Mouse (Mus musculus): ENCODE results near the gene E330034G19Rik. TPM values are rescaled to one million over a fixed set of nuclear protein-coding genes. Genes with fewer than 3 reads are reported as not detected.
"Not testable (repeated sequence)": the region's sequence is repeated elsewhere in the genome, so short reads cannot be mapped to it uniquely, and the experiment has no call there.

Gene E330034G19Rik
- not detected in 2 replicates for total RNA-seq (2015; ENCODE audit: low replicate concordance)
- not detected in 2 replicates for total RNA-seq (2017; ENCODE audit: low replicate concordance)

DNA sequence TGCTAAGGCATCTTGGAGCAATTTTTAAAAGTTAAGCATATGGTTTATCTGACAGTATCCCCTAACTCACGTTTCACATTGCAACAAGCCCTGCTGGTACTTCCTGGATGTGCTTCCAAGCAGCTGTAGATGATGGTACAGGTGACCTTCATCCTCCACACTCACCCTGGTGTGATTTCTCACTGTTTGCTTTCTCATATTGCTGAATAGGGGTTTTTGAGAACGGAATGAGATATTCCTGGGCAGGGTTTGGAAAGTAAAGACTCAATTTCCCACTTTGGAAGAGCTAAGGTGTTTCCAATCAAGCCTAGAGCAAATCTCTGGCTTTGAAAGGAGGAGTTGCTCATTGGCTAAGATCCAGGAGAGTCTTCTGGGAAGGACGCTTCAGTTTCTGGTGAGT lies at the start of gene E330034G19Rik:
TSS of gene E330034G19Rik (plus strand) at position 301 of the 400 bp plus-strand sequence.
- no peak for ATAC-seq (replicated peaks; ENCODE audit: low FRiP score, poor library complexity, severe bottlenecking)

DNA sequence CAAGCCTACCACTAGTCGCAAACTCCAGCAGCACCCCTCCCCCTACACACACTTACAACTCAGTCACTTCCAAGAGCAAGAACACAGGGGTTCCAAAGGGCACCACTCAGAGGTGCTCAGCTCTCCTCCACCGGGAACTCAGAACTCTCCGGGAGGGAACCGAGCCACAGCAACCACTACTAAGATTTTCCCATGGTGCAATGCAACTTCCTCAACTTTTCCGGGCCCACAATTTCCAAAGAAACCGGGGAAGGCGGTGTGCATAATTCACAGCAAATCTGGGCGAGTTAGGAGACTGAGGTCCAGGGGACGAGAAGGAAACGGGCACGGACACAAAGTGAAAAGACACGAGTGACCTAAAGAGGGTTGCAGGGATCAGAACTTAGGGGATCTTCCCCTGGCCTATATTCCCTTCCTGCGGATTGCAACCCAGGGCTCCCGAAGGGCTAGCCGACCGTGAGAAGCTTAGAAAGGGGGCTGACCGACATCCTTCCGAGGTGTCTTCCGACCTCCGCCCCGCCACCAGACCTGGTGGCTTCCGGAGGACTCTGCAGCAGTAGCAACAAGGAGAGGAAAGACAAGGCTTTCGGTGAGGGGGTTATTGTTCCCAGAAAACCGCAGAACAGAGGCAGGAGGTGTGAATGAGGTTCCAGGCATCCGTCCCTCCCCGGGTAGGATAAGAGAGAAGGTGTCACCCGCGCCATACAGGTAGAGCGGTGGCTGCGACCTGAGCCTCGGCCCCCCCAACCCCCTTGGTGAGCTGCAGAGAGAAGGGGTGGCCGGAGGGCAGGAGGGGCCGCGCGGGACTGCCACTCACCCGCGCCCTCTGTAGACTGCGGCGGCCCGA lies 48.5 kb upstream of the E330034G19Rik start:
- no peak for ATAC-seq (replicated peaks; ENCODE audit: low FRiP score, poor library complexity, severe bottlenecking)

DNA sequence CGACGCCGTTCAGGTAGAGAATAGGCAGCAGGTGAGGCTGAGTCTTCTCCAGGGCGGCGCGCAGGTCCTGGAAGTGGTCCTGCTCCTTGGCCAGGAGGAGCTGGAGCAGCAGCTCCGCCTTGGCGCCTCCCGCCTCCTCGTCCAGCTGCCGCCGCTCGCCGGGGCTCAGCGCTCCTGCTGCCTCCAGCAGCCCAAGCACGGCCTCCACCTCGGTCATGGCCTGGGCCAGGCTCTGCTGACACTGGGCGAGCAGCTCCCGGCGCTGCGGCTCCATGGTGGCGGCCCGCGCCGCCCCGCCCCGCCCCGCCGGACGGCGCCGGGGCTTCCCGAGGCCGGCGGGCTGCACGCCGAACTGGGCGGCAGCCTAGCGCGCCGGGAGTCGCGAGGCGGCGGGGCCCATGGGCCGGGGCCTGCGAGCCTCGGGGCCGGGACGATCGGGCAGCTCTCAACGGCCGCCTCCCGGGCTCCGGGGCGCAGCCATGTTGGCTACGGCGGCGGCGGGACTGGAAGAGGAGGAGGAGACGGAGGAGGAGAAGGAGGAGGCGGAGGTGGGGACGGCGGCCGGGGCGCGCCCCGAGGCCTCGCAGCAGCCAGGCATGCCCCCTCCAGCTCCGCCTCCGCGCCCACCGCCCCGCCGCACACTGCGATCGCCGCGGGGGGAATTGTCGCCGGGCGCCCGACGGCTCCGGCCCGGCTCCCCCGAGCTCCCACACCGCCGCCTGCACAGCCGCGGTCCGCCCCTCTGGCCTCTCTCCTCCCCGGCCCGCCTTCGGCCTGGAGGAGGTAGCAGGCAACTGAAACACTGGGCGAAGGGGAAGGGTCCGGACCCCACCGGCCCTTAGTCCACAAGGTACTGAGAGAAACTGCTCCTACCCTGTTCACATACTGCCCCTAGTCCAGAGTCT lies 47.6 kb upstream of the E330034G19Rik start, which contains the start of gene Dlg5:
TSS of gene Dlg5 (minus strand) at position 744 of the 905 bp plus-strand sequence.
- no peak for ATAC-seq (replicated peaks; ENCODE audit: low FRiP score, poor library complexity, severe bottlenecking)

GRCm38 (mm10) chr14:24249926-24250325 lies 43.1 kb upstream of the E330034G19Rik start:
- no peak for ATAC-seq (replicated peaks; ENCODE audit: low FRiP score, poor library complexity, severe bottlenecking)

- no peak for ATAC-seq (replicated peaks; ENCODE audit: low FRiP score, poor library complexity, severe bottlenecking)
Observed at GRCm38 (mm10) chr14:24251326-24251725, 41.7 kb upstream of the E330034G19Rik start.

DNA sequence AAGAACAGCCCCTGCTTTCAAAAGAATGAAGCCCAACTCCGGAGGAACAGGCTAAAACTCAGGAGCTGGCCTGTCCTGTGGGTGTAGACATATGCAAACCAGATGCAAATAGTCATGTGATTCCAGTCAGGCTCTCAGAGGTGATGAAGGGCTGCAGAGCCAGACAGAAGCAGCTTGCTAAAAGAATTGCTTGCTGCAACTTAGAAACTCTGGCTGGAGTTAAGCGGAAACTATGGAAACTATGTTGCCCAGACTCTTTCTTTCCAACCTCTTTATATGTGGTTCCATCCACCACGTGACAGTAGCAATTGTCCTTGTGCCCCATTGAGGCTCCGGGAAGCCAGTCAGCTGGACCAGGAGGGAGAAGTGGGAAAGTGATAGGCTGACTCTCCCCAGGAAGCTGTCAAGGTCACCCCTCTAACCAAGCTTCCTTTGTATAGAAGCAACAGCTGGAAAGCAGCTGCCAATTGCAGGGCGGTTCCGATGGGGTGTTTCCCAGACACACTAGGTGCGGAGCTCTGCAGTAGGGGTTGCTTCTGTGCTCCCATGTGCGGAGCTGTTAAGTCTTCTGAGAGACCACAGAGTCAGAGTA lies 39.3 kb upstream of the E330034G19Rik start:
- ATAC-seq (replicated peaks; ENCODE audit: low FRiP score, poor library complexity, severe bottlenecking) = no peak

- no peak for ATAC-seq (replicated peaks; ENCODE audit: low FRiP score, poor library complexity, severe bottlenecking)
Observed at GRCm38 (mm10) chr14:24255956-24256355, 37.1 kb upstream of the E330034G19Rik start.

DNA sequence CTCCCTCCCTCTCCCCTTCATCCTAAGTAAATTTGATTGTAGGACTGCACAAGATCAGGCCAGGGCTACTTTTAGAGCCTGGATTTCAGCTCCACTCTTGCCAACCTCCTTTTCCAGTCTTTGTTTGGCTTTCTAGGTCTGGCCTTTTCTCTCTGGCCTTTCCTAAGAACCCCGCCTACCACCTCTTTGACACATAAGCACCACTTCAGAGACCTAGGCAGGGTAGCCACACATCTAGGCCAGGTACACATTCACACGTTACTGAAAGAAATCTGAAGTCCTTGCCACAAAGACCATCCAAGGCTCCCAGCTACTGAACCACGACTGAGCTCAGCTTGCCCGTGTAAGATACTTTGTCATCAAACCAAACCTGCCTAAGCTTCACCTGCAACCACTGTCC lies 32.6 kb upstream of the E330034G19Rik start:
- ATAC-seq (replicated peaks; ENCODE audit: low FRiP score, poor library complexity, severe bottlenecking) = no peak

- no peak for ATAC-seq (replicated peaks; ENCODE audit: low FRiP score, poor library complexity, severe bottlenecking)
Observed at GRCm38 (mm10) chr14:24262382-24262781, 30.6 kb upstream of the E330034G19Rik start.

- no peak for ATAC-seq (replicated peaks; ENCODE audit: low FRiP score, poor library complexity, severe bottlenecking)
Observed at GRCm38 (mm10) chr14:24262915-24263314, 30.1 kb upstream of the E330034G19Rik start.

- no peak for ATAC-seq (replicated peaks; ENCODE audit: low FRiP score, poor library complexity, severe bottlenecking)
Observed at GRCm38 (mm10) chr14:24269571-24269970, 23.4 kb upstream of the E330034G19Rik start.

- ATAC-seq (replicated peaks; ENCODE audit: low FRiP score, poor library complexity, severe bottlenecking) = no peak
Observed at GRCm38 (mm10) chr14:24273575-24273974, 19.4 kb upstream of the E330034G19Rik start.

GRCm38 (mm10) chr14:24275534-24275933 lies 17.5 kb upstream of the E330034G19Rik start:
- no peak for ATAC-seq (replicated peaks; ENCODE audit: low FRiP score, poor library complexity, severe bottlenecking)

DNA sequence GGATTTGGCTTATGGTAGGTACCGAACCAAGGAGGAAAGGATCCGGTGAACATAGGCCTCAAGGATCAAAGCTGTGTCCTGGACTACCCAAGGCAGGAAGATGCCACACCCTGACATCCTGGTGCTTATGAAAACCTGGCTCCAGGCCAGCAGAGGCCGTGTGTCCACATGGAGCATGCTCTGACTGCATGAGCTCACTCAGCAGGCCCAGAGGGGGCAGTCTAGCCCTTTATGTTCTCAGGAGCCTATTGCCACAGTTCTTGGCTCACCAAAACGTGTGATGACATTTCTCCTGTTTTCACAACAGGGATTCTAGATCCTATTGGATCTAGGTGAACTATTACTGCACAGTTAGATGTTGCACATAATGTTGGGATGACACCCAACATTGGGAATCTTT lies 11.7 kb upstream of the E330034G19Rik start:
- ATAC-seq (replicated peaks; ENCODE audit: low FRiP score, poor library complexity, severe bottlenecking) = no peak

DNA sequence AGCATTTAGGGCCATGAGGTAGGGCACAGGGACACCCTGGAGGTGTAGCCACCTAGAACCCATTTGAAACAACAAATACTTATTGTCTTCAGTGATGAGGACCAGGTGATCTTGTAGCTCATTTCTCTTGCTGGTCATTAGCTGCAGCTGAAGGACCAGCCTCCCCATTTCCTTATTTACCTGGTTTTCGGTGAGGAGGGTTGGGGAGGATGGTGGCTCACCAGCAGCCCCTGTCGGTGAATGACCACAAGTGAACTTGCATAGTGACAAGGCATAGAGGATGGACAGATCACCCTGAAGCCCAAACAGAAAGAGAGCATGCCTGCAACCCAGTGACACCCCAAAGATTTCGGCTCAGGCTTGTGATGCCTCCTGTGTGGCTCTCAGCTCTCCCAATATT lies 10.7 kb upstream of the E330034G19Rik start:
- ATAC-seq (replicated peaks; ENCODE audit: low FRiP score, poor library complexity, severe bottlenecking) = no peak

DNA sequence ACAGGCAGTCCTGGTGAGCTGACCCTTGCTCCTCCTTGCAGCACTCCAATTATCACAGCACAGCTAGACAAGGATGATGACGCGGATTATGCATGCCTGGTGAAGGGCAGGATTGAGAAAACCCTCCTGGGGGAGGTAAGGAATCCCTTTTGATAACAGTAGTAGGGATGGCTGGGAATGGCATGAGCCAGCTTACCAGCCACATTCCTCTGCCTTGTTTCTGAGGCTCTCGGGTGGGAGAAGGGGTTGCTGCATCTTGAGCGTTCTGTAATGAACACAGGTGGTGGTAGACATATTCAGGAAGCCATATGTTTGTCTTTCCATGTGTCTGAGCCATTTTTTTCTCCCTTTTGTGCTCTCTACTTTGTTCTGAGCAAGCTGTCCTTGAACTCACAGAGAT lies 6.9 kb upstream of the E330034G19Rik start:
- ATAC-seq (replicated peaks; ENCODE audit: low FRiP score, poor library complexity, severe bottlenecking) = no peak

GRCm38 (mm10) chr14:24290726-24291125 lies 2.3 kb upstream of the E330034G19Rik start:
- ATAC-seq (replicated peaks; ENCODE audit: low FRiP score, poor library complexity, severe bottlenecking) = no peak

DNA sequence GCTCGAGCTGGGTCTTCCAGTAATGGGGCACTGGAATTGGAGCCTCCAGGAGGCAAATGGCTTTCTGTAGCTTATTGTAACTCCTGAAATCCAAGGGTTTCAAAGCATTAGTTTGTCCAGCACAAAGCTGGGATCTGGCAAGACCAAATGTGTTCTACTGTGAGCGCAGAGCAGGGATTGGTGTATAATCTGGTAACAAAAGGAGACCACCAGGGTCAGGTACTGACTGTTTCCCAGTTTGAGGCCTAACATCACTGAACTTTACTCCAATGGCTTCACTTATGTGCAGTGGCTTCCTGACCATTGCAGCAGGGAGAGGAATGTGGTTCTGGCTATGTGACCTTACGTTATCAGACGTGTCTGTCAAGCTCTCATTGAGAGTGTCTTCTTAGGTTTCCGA lies 617 bp downstream of the E330034G19Rik start:
- no peak for ATAC-seq (replicated peaks; ENCODE audit: low FRiP score, poor library complexity, severe bottlenecking)

- not testable (repeated sequence) for ATAC-seq (replicated peaks; ENCODE audit: low FRiP score, poor library complexity, severe bottlenecking)
Observed at GRCm38 (mm10) chr14:24302126-24302525, 9.1 kb downstream of the E330034G19Rik start.

GRCm38 (mm10) chr14:24306667-24307066 lies 13.7 kb downstream of the E330034G19Rik start:
- no peak for ATAC-seq (replicated peaks; ENCODE audit: low FRiP score, poor library complexity, severe bottlenecking)

Data from erythroid progenitor cell, adult 5-6 weeks (primary cell).